ENCODE assay signal across 8 mouse cellular contexts in the genomic region with DNA sequence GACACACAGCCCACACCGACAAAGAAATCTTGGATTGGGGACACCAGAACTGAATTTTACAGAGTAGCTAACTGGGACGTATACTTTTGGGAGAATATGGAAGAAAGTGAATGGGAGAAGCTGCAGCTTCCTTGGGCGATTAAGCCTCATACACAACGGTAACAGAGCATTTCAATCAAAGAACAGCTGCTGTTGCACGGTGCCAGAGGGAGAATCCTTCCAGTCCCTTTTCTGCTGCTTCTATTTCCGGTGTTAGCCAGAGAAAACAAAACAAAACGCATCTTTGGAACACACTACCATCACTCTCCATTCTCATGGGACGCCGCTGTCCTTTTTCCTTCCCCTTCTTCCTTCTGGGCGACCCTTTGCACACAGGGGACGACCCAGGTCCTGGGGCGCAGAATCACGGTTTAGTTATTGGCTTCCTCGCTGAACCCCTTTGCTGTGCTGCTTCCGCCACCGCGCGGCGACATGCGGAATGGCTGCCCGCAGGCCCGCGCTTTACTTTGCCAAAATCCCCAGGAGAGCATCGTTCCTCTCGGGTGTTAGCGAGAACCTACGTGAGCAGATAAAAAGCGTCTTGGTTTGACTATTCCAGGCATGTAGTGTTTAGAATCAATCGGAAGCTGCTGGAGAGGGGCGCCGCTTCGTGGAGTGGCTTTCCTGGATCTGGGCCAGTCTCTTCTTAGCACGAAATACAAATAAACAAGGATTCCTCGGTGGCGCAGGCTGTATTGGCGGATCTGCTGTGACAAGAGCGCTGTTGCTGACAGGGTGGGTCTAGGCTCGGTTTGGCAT.
A peak's percentile ranks its signal among the peaks of the same experiment; 100 is the strongest.
DNase-seq lines count a peak whose midpoint lies in the region; ATAC-seq lines count a peak whose summit lies in the region.

No protein-coding gene starts in this region.

- H3K9me3 ChIP-seq in intestine, embryonic 14.5 days (ENCODE audit: control insufficient read depth, low read length), result no peaks in the 10 kb centered on the region

- DNase-seq in adrenal gland, postnatal 10 days, result peak; percentile 88
- peak; percentile 92 for DNase-seq in embryo, embryonic 11 days
- peak; percentile 73 to 79 for DNase-seq in gastrocnemius, postnatal 36 days
- DNase-seq in intestine, embryonic 14.5 days (ENCODE audit: low spot score), result peak; percentile 91
- peak; percentile 81 to 86 for DNase-seq in left cerebral cortex, postnatal 10 days (ENCODE audit: extremely low spot score in 1 of 2, low spot score in 2 of 2)
- DNase-seq in right cerebral cortex, postnatal 10 days (ENCODE audit: low spot score in 2 of 2), result peak; percentile 90 to 93

- H3K36me3 ChIP-seq in intestine, embryonic 14.5 days (ENCODE audit: control insufficient read depth, insufficient read depth, low read length), result no peaks in the 10 kb centered on the region

- intact Hi-C loops in gastrocnemius, postnatal 36 days (cut with DNase I), result no loop called here
- intact Hi-C loops in left cerebral cortex, postnatal 10 days (cut with DNase I), result loop anchor here (2.0 to 5.0 kb wide), 2 partner anchors 1088 to 1112 kb away; no protein-coding TSS in a partner anchor

- peak overlapping the region; percentile 57 for H3K27ac ChIP-seq in intestine, embryonic 14.5 days (ENCODE audit: low read depth)

- H3K9ac ChIP-seq in intestine, embryonic 14.5 days (ENCODE audit: low read length), result peak overlapping the region; percentile 41

- peak; percentile 86 for ATAC-seq in intestine, embryonic 14.5 days (replicated peaks; ENCODE audit: low FRiP score, low TSS enrichment, low read depth)
- ATAC-seq in megakaryocyte progenitor cell, adult 5-6 weeks (replicated peaks; ENCODE audit: poor library complexity), result peak; percentile 85
- no peak for ATAC-seq in erythroblast, adult 5-6 weeks (replicated peaks; ENCODE audit: low FRiP score, poor library complexity, severe bottlenecking)

- no peaks in the 10 kb centered on the region for H3K27me3 ChIP-seq in intestine, embryonic 14.5 days (replicated peaks; ENCODE audit: control insufficient read depth, insufficient read depth, low read length)

- peak overlapping the region; percentile 62 for H3K4me2 ChIP-seq in intestine, embryonic 14.5 days (ENCODE audit: low read length)

- H3K4me1 ChIP-seq in intestine, embryonic 14.5 days (replicated peaks; ENCODE audit: control insufficient read depth, insufficient read depth, low read length), result peaks cover 5% of the 10 kb centered on the region; the same call in 1 of the 2 replicates

- H3K4me3 ChIP-seq in intestine, embryonic 14.5 days (ENCODE audit: low read depth, low read length), result peak overlapping the region; percentile 36

- 4% methylated on average over 38 of the region's 38 CpGs for WGBS in intestine, embryonic 14.5 days
